Mouse (Mus musculus): ENCODE data around the gene Large1.
"Not testable (repeated sequence)": the region's sequence is repeated elsewhere in the genome, so short reads cannot be mapped to it uniquely, and the experiment has no call there.

Large1 gene

DNA sequence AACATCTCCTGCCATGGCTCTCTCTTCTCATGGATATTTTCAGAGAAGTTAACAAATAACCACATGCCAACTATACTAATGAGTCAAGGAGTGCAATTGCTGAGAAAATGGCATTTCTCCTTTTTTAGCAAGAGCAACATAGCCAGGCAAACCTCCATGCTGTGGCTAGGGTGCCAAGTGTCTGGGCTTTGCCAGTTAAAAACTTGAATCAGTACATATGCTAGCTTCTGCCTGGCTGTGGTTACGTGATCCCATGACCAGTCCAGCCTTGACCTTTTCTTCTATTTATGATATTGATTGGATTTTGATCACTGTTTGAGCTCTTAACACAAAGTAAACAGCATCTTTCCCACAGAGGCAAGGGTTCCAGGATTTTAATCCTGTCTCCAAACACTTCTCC is 335.7 kb downstream of the Large1 start:
- DNase-seq (ENCODE audit: low spot score): no peak

DNA sequence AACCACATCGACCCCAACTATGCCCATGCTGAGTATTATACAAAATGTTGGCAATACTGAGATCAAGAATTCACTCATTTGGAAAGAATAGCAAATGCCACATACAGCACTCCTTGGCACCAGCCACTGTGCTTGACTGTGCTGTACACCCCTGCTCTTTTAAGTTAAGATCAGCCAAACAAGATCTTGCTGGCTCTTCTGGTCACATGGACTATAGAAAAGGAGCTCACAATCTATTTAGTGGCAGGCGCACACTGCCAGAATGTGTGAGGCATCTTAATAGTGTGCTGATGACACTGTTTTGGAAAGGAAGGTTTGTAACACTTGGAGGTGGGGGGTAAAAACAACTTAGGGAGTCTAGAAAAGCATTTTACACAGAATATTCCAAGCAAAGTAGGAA is 337.0 kb downstream of the Large1 start:
- DNase-seq (ENCODE audit: low spot score): no peak

GRCm38 (mm10) chr8:73007489-73007888 is 345.9 kb downstream of the Large1 start:
- DNase-seq (ENCODE audit: low spot score): no peak

GRCm38 (mm10) chr8:73003858-73004257 is 349.5 kb downstream of the Large1 start:
- no peak for DNase-seq (ENCODE audit: low spot score)

DNA sequence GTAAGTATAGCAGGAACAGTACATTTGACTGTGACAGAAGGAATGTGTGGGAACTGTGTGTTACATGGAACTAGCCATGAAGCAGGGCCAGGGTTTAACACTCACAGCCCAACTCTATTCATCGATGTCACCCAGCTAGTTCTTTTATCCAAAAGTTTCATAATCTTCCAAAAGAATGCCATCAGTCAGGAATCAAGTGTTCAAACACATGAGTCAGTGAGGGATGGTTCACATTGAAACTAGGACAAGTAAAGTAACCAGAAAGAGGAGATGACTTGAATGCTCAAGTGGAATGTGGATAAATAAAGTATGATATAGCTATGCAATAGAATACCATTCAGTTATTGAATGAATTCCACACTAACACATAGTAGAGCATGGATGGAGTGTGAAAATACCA is 359.5 kb downstream of the Large1 start:
- no peak for DNase-seq (ENCODE audit: low spot score)

DNA sequence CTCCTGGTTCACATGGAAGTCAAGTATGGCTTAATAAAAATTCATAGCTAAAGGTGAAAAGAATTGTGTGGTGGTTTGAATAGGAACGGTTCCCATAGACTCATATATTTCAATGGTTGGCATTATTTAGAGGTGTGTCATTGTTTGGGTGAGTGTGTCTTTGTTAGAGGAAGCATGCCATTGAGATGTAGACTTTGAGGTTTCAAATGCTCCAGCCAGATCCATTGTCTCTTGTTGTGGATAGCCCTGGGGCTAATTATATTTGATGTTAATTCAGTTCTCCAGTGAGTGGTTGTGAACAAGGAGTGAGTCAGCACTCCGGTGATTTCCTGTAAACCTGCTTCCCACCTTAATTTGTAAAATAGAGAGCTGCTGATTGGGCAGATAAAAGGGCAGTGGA is 362.9 kb downstream of the Large1 start:
- DNase-seq (ENCODE audit: low spot score): no peak

DNA sequence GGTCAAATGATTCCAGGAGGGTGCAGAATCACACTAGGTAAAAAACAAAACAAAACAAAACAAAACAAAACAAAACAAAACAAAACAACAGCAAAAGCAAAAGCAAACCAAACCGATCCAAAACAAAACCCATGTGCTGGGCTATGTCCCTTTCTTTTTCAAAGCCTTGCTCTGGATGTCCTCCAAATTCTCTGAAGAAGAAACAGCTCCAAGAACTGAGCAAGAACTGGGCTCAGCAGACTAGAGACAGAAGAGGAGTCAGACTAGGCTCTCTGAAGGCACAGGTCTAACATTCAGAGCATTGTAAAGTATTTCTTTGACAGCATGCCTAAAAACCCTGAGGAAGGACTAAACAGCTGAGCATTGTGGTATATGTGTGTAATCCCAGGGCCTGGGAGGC is 370.5 kb downstream of the Large1 start:
- no peak for DNase-seq (ENCODE audit: low spot score)

DNA sequence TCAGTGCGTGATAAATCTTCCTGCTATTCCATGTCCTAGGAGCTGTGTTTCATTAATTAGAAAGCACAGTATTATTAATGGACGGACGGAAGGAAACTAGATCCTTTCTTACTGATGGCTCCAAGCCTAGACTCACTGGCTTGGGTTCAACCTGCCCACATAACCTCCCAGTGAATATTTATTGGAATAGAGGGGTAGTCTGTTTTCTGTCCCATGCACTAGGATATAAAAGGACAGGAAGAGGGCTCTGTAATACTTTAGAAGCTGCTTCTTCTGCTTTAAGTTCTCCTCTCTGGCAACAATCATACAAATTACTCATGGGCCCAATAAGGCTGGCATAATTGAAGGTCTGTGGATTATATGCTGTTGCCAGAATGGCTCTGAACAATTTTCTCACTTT is 398.3 kb downstream of the Large1 start:
- DNase-seq (ENCODE audit: low spot score): no peak

GRCm38 (mm10) chr8:72941393-72941792 is 411.9 kb downstream of the Large1 start:
- DNase-seq (ENCODE audit: low spot score): not testable (repeated sequence)

DNA sequence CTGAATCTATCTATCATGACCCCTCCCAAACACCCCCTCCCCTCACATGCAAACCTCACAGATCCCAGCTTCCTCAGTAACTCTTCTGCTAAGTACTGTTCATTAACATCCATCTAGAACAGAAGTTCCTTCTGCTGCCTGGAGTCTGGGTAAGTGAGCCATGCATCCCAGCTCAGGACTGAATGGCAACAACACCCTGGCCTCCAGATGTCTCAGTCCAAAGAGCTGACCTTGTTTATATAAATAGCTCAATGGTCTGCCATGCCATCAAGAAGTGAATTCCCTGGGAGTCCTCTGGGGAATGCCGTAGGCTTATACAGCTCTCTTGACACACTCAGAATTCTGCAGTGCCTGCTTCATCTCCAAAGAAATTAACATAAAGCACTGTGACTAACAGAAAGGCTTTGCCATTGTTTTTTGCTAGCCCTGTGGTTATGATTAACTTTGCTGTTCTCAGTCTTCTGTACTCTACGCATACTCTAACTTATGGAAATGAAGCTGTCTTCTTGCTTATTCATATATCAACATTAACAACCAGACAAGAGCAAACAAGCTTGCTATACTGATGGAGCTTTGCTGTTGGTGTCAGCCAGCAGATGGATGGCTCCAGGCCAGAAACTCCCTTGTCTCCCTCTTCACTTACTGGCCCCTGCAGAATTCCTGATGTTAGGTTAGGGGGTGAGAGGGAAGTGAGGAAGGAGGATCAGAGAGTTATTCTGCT is 434.0 kb downstream of the Large1 start:
- DNase-seq (ENCODE audit: low spot score): no peak

DNA sequence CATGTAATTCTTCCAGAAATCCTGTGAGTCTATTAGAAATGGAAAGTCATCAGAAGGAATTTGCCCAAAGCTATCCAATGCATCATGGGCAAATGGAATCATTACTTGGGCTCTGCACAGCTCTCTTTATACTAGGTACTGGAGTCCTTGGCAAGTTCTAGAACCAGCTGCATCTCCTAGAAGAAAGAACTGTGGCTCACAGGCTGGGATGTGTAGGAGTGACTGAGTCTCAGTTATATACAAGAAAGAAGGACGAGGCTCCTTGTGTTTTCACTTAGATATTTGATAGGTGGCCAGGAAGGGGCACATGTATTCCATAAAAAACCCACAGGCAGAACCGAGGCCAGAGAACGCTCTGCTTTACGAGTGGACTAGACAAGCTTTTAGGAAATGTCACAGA is 447.8 kb downstream of the Large1 start:
- no peak for DNase-seq (ENCODE audit: low spot score)

DNA sequence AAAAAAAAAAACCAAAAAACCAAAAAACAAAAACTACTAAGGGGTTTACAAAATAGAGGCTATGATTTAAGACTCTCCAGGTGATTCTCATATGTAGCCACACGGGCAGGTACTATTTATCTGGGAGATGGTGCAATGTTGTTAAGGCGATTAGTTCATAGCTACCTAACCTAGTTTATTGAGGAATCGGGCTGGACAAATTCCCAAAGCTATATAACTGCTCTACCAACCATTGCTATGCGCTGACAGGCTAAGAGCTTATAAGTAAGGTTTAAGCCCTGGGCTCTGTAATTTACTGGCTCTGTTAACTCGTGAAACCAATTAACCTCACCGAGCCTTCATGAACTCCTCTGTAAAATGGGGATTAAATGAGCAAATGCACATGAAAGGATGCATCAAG is 451.7 kb downstream of the Large1 start:
- DNase-seq (ENCODE audit: low spot score): no peak

- DNase-seq (ENCODE audit: low spot score): no peak
Measured at GRCm38 (mm10) chr8:72899321-72899720, 454.0 kb downstream of the Large1 start.

DNA sequence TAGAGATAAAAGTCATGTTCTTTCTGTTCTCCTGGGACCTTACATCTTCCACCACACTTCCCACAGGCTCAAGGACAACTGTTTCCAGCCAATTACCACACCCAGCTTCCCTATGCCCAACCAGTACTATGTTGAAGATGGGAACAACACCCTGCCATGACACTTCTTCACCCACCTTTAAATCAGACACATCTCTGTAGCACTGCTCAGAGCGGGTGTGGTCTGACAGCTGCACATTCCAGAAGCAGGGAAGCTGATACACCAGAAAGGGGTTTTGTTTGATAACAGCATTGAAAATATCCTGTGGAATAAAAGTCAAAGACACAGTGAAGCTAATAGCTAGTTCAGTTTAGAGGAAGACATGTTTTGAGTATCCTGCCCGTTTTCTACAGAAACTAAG is 470.3 kb downstream of the Large1 start:
- DNase-seq (ENCODE audit: low spot score): no peak

DNA sequence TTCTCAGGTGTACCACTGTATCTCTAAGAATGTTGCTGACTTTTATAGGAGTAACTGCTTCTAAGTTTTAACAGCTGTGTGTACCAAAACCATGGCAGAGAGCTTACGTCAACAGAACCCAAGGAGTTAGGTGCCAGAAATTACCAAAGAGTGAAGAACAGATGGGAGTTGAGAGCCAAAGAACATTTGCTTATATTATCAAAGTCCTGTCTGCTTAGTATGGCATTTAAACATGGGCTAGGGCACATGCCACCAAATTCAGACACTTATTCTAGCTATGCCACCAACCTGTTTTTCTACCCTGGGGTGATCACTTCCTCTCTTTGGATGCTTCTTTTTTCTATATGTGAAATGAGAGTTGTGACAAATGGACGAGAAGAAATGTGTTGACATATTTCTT is 479.9 kb downstream of the Large1 start:
- no peak for DNase-seq (ENCODE audit: low spot score)

GRCm38 (mm10) chr8:72846881-72847280 is 506.5 kb downstream of the Large1 start:
- DNase-seq (ENCODE audit: low spot score): no peak

DNA sequence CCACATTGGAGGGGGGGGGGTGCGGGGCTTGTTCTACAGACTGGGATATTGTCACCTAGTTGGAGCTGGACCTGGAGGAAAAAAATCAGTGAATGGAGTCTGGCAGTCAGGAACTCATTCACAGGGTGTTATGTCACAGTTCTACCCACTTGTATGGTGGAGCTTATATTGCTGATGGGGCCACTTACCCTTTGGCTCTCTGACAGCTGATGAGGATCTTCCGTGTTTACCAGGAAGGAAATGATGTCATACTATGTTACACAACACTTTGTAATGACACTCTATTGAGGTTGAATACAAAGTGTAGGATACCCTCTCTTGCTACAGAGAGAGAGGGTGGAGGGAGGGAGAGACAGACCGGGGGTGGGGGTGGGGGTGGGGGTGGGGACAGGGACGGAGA is 517.5 kb downstream of the Large1 start:
- DNase-seq (ENCODE audit: low spot score): no peak

GRCm38 (mm10) chr8:72833112-72833511 is 520.2 kb downstream of the Large1 start:
- DNase-seq (ENCODE audit: low spot score): no peak

GRCm38 (mm10) chr8:72832371-72832770 is 521.0 kb downstream of the Large1 start:
- no peak for DNase-seq (ENCODE audit: low spot score)

DNA sequence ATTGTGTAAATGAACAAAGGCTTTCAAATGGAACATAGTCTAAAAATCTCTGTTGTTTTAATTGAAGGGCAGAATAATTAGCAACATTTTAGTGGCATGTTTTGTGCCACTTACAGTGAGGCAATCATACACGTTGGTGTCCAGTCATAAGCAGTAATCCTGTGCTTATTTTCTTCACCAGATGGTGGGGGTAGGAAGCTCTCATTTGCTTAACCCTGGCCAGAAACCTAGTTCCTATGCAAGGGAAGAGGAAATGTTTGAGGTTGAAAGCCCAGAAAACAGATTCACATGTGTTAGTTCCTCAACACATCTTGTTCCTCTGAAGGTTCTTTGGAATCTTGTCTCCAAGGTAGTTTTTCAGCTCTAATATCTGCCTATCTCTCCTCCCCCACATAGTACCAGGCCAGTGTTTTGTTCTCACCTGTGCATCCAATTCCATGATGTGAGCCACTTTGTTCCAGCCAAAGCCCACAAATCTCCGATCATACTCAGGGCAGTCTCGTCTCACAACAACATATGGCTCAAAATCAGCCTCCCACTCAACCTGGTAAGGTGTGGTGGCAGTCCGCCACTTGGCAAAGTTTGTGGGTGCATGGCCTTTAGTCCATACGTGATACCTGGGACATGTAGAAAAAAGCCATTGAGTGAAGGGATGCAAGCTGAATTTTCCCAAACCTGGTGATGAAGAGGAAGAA is 535.5 kb downstream of the Large1 start:
- DNase-seq (ENCODE audit: low spot score): no peak

GRCm38 (mm10) chr8:72816679-72817078 is 536.7 kb downstream of the Large1 start:
- DNase-seq (ENCODE audit: low spot score): no peak

DNA sequence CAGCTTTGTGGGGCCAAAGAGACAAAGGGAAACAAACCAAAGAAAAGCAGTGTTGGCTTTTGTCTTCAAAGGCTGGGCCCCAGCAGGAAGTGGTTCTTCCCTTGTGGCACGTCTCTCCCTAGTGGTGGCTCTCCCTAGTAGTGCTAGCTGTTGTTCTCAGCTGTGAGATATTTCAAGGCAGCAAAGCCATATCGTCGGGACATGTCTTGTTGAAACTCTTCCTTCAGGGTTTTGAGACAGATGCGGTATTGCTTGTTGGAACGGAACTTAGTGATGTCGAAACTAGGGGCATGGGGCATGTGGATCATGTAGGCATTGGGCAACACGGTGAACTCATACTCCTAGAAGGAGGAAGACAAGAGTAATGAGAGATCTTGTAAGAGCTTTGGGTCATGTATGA is 537.7 kb downstream of the Large1 start:
- no peak for DNase-seq (ENCODE audit: low spot score)

GRCm38 (mm10) chr8:72812690-72813089 is 540.6 kb downstream of the Large1 start:
- DNase-seq (ENCODE audit: low spot score): no peak

DNA sequence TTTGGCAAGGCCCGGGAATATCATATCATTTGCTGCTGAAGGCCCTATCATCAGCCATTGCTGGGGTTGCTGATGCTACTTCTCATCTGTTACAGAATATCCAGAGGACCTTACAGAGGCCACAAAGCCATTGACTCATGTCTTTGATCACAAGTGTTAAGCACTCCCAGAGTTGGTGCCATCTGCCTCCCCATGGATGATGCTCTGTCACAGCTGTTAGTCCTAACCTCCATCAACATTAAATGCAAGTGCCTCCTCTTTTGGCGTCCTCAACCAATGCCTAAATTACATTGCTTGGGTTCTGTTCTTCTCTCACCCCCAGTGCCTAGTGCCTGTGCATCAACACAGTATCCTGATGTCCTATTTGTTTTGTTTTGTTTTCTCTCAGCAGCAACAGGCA is 551.8 kb downstream of the Large1 start:
- no peak for DNase-seq (ENCODE audit: low spot score)
